Mouse (Mus musculus) MEL-GATA-1-ER (cell line): Measurements from ENCODE around the gene Adamtsl3.
"Not testable (repeated sequence)": the region's sequence is repeated elsewhere in the genome, so short reads cannot be mapped to it uniquely, and the experiment has no call there.

Experiments
- DNase-seq: peaks from one replicate; pipeline ENCODE4 v3.0.0-alpha.2; 2012; ENCODE audit warnings: low read depth; ENCODE audit errors: extremely low read depth

Gene Adamtsl3

DNA sequence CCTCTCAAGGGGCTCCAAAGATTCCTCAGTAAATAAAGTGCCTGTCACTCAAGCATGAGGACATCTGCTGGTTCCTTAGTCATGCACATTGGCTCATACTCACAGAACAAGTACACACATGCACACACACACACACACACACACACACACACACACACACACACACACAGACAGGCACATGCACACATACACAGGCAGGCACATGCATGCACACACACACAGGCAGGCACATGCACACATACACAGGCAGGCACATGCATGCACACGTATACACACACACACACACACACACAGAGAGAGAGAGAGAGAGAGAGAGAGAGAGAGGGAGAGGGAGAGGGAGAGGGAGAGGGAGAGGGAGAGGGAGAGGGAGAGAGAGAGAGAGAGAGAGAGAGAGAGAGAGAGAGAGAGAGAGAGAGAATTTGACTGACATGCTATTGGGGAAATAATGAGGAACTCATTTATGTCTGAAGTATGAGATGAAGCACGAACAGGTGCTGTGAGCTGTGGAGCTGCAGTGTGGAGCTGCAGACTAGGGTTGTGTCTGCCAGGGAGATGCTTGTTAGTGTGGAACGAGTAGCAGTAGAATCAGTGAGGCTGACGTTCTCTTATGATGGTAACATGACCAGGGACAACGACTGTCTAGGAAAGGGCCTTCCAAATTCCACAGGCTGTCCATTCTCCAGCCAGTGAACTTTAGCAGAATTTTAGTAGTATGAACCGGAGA lies 85.0 kb downstream of the Adamtsl3 start:
- not testable (repeated sequence) for DNase-seq

DNA sequence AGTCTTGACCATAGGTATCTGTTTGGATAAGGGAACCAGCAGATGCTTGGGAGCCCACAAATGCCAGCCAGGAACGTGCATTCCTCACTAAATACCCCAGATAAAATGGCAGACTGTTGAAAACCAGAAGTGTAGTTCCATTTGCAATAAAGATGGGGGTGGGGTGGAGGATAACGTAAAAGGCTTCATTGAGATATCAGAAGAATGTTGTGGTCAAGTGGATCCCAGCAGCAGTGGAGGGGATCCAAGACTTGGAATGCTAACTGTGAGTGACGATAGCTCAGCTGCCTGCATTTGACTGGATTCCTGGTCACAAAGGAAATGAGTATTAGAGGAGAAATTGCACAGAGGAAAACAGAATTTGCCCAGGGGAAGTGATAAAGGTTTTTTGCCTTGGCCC lies 87.1 kb downstream of the Adamtsl3 start:
- no peak for DNase-seq

DNA sequence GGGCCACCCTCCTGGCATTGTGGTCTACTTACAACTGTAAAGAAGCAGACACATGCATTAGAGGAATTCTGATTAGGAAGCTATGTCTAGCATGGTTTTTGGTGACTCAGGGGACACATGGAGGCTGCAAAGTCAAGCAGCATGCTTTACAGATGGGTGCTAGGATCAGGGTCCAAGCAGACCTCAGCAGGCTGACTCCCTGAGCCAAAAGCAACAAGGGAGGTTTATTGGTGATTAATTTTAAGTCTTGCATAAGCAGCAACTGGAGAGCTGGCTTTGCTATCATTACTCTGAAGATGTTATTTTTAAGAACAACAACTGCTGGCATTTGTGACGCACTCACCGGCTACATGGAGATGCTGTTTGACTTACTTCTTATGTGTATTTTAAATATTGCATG lies 88.1 kb downstream of the Adamtsl3 start:
- DNase-seq: no peak

DNA sequence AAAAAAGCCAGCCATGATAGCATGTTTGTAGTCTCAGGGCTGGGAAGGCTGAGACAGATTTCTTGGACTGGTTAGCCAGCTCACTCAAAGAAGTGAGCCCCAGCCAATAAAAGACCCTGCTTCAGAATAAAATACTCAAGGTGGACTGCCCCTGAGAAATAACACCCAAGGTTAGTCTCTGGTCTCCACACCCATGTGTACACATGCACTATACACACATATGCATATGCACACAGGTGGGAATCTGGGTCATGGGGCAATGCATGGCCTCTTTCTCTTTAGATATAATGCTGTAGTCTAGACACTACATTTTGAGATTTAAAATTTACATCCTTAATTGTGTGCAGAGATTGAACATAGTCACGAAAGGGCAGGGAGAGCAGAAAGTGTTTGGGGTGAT lies 88.8 kb downstream of the Adamtsl3 start:
- no peak for DNase-seq

DNA sequence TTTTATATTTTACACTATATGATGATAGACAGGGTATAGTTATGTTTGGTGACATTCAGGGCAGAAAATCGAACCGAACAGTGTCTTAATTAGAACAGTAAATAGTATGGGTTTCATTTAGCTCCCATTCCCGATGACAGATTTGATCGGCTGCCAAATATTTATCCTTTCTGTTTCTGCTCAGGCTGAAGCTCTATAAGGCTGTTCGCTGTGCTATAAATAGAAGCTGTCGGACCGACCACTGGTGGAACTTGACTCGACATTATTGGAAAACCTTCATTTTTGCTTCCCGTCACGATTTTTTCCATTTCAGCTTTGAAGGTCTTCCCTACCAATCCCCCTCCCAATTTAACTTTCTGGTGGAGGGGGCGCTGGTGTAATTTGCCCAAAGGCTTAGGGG lies 89.9 kb downstream of the Adamtsl3 start:
- no peak for DNase-seq

DNA sequence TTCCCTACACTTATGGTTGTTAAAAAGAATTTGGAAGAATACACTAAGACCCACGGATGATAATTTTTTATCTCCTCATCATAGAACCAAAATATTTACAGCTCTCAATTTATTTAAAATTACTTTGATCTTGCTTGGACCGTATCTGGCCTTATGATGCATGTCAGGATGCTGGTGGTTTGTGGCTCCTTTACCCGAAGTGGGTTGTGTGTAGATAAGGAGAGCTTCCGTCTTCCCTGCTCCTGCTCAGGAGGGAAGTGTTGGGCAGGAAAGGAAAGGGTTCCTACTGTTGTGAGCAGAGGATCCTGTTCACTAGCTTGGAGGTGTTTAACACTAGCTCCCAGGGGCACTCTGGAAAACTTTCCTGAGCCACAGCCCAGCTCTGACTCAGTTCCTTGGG lies 94.0 kb downstream of the Adamtsl3 start:
- DNase-seq: no peak

DNA sequence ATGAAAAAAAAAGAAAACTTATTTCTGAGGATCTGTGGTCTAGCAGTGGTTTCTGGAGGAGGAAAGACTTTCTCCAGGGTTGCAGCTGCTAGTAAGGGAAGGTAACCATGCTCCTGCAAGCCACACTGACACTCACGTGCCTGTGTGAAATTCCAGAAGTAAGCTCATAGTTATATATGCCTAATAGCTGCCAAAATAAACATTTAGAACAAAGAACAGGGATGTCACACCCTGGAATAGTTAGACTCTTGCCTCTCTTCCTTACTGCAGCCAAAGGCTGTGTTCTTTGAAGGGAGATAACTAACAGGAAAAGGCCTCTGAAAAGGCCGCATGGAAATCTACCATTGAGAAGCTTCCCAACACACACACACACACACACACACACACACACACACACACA lies 96.1 kb downstream of the Adamtsl3 start:
- DNase-seq: no peak

DNA sequence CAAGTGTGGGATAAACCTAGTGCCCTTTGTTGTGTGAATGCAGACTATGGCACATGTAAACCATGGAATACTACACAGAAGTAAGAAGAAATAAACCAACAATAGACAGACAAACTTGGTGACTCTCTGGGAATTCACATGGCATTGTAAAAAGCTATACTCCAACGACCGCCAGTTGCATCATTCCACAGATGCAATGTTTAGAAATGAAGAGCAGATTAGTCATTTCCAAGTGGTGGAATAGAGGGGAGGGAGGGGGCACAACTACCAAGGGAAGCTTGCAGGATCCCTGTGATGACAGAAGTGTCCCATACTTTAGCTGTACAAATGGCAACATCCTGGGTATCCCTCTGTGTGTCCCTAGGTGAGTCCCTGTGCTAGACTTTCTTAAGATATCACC lies 97.7 kb downstream of the Adamtsl3 start:
- no peak for DNase-seq

DNA sequence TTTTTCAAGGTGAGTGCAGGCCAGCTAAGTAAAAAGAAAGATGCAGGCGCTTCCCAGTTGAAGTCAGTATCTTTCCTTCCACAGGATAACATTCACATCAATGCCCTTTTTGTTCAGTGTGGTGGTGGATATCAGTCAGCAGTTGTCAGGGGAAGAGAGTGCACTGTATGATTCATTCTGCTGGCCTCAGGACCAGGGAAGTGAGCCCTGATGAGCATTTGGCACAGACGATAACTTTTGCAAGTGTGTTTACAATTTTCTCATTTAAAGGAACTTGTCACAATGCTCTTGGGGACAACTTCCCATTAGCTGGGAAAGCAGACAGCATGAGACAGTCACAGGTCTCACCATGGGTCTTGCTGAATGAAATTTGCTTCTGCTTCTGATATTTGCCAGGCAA lies 122.9 kb downstream of the Adamtsl3 start:
- no peak for DNase-seq

DNA sequence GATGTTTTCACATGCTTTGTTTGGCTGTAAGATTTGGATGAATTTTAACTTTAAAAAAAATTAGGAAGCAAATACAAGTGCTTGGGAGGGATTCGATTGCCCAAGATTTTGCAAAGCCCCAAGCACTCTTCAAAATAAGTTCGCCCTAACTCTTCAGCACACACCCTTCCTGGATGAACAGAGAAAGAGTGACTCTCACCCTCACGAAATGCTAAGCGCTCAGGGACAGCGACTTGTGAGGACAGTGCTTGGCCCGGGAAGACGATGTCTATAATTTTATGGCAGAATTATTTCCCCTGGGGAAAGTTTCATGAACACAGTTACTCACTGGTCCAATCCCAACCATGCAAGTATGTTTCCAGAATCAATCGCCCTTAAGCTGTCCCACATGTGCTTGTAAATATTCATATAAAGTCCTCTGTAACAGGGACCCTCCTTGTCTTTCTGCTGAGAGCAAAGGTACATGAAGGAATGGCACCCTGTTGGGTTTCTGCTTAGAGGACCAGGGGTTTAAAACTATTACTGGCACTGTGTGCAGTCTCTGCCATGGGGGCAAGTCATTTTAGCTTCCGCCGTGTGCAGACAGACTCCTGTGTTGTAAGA lies 127.5 kb downstream of the Adamtsl3 start:
- DNase-seq: no peak

DNA sequence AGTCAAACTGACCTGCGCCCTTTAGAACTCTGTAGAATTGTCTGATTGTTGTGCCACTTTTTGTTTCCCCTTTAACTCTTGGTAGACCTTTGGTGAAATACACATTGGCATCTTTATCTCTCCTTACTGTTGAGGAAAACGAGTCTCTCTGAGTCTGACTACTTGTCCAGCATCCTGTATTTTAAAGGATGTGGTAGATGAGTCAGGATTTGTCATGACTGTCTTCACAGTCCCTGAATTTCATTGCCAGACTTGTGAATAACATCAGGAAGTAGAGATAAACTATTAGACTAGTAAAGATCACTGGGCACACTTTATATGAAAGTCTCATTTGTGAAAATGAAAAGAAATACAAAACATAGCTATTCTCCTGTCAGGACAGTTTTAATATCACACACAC lies 128.9 kb downstream of the Adamtsl3 start:
- no peak for DNase-seq

DNA sequence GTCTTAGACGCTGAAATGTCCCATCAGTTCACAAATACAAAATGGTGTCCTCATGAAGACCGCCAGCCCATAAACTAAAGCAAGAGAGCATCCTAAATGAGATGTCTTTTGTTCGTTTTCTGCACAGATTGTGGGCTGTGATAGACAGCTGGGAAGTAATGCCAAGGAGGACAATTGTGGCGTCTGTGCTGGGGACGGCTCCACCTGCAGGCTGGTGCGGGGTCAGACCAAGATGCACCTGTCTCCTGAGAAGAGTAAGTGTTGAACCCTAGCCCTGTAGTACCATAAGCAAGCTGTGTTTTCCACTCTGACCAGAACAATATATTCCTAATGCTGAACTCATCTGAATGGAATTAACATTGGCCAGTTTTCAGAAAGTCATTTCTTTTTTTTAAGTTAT lies 129.9 kb downstream of the Adamtsl3 start:
- no peak for DNase-seq

DNA sequence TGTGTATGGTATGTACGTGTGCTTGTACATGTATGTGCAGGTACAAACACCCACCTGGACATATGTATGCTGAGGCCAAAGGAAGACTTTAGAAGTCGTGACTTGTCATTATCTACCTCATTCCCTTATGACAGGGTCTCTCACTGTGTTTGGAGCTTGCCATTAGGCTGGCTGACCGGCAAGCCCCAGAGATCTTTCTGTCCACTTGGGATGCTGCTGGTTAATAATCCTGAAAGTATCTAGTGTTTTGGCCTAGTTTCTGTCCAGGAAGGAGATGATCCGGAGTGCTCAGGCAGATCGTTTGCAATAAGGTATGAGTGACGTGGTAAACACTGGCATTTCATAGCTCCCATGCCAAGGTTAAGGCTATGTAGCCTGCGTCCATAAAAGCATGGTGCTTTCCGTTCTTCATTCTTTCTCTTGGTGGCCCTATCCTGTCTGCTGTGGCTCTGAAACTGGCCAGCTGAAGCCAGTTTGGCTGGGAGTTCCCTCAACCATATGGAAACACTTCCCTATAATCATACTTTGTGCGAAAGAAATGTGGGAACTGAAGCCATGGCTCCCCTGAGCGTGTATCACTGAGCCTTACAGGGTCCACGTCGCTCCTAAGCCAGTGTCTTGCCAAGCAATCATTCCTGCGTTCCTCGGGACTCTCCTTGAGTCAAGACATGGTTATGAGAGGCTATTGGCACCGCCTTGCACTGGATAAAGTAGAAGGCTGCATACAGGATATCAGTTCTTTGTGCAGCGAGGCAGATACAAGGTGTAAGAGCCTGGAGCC lies 141.1 kb downstream of the Adamtsl3 start:
- DNase-seq: no peak

DNA sequence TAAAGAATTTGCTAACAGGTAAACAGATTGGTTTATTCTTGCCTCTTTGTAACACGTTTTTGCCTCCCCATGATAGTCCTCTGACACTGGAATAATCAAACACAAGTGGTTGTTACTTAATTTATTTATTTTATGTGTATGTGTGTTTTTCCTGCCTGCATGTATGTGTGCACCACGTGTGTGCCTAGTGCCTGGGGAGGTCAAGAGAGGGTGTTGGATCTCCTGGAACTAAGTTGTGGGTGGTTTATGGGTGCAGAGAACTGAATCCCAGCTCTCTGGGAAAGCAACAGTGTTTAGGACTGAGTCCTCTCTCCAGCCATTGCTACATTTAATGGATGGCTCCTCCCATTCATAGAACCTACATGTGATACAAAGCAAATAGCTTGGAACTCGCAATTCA lies 143.0 kb downstream of the Adamtsl3 start:
- no peak for DNase-seq

DNA sequence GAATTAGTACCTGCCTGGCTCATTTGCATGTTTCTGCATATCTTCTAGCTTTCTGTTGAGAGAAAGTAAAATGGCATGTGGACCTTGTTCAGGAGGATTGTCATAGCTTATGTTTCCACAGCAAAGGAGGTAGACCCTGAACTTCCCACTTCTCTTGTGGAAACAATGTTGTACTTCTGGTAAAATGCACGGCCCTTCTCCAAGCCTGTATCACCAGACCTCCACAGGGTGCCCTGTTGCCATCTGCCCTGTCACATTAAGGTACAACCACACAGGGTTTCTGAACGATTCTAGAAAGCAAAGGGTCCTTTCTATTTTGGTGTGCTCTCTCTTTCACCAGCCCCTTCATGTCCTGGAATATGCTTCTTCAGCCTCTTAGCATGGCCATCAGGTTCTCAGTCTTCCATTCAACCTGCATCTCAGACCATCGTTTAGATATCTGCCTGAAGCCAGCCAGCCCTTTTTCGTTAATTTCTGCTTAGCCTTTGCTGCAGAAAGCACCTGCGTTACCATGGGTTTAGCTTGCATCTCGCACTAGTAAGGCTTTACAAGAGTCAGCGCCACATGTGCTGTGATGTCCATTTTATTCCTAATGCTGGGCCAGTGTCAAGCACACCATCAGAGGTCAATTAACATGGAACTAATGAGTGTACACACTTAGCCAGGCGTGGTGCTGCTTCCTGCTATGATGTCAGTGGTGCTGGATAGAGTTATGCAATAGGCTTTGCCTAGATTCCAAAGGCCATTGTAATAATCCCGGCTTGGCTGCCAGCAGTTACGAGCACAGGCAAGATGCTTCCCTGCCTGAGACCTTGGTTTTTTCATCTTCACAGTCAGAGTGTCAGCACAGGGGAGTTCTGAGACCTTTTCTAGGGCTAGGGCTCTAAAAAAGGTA lies 143.6 kb downstream of the Adamtsl3 start:
- no peak for DNase-seq

DNA sequence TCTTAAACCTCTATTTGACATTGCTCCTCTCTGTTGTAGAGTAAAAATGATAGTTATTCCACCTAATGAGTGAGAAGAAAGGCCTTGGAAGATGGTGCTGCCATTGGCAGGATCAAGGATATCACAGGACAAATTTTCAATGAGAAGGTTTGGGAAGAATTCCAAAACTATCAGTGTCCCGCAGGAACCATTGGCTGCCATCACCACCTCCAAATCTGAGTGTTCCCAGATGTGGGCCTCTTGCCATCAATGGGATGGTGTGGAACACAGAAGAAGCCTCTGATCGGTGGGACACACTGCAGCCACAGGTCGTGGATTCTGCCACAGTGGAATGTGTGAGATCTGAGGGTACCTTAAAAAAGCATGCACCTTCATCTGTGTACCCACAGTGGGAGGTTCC lies 147.9 kb downstream of the Adamtsl3 start:
- DNase-seq: no peak

DNA sequence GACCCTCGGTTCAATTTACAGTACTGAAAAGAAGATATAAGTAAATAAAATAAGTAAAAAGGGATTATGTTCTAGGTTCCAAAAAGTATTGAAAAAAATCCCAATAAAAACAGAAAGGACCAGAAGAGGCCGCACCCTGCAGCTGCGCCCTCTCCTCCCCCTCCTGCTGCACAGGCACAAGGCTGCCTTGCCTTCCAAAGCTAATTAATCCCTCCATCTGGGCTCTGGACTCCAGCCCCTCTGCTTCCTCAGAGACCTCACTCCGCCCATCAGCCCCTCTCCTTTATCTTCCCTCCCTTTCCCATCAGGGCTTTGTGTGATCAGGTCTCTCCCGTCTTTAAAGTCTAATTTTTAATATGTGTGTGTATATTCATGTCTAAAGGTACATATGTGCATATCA lies 149.3 kb downstream of the Adamtsl3 start:
- DNase-seq: no peak

DNA sequence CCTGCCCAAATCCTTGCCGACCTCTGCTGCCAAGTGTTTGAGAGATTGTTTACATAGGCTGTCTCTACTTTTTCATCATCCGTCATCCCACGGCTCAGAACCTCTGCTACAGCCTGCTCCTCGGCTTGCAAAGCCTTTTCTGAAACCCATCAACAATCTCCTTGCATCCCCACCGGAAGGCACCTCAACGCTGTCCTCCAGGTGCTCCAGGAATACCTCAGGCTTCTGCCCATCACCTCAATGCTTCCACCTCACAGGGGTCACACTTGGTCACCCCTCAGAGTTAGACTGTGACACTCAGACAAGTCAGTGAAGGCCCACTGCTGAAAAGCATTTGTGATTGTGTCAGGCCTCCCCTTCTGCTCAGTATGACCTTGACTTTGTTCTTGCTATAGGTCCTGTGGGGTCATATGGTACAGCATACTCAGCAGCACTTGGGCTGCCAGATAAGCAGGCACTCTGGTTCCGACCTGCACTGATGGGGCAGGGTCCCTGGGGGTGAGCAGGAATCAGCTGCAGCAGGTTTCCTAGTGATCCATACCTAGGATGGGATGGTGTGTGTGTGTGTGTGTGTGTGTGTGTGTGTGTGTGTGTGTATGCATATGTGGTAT lies 150.0 kb downstream of the Adamtsl3 start:
- no peak for DNase-seq

DNA sequence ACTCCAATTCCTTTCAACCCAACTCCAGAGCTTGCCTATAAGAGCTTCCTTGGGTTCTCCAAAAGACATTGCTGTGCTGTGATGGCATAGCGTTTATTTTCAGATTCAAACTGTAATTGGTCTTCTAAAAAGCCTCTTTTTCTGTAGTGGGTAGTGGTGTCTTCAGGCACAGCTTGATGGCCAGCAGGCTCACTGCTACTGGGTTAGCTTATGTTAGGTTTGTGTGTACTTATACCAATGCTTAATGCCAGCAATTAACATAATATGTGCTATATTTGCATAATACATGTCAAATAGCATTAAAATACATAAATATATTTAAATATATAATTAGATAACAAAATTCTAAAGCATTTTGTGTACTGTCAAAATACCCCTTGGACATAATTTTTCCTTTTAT lies 155.5 kb downstream of the Adamtsl3 start:
- DNase-seq: no peak

DNA sequence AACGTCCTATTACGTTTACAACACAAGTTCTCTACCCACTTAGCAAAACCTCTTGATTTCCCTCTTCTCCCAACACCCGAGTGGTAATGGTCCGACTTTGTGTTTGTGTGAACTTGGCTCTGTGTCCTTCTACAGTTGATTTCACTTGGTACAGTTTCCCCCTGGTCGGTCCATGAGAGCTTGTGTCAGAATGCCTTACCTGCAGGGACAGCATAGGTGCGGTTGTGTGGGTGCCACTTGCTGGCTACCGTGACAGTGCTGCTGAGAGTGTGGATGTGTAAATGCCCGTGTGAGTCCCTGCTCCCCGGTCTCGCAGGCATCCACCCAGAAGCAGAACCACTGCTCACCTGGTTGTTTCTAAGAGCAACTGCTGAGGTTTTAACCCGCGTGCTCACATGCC lies 157.4 kb downstream of the Adamtsl3 start:
- DNase-seq: no peak

DNA sequence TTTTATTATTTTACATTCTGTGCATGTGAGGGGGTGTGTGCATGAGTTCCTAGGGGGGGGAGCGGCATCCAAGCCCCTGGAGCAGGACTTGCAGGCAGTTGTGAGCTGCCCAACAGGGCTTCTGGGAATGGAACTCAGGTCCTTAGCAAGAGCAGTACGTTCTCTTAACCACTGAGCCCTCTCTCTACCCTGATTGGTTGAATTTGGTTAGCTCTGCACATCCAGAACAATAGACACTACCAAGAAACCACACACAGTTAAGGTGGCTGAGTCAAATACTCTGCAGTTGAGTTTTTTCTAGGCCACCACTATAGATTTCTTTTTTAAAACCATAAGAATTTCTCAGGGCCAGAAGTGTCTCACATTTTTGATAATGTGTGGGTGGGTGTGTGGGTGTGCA lies 158.7 kb downstream of the Adamtsl3 start:
- no peak for DNase-seq
